Mouse (Mus musculus) heart, embryonic 15.5 days (tissue): ENCODE measurements around the gene Pop5. TPM values are rescaled to one million over a fixed set of nuclear protein-coding genes. Genes with fewer than 3 reads are reported as not detected.

Source experiments
- ATAC-seq: fragments of 200-750 bp; cut with Nextera tagmentation; replicated peaks from 2 replicates; pipeline ENCODE4 v1.8.0; 2017; ENCODE audit warnings: low read depth, moderate TSS enrichment; ENCODE audit not compliant: insufficient number of reproducible peaks, insufficient read depth, low FRiP score
- H3K27ac ChIP-seq: fragments of 300-500 bp; sonication (generic); 2 replicates; pipeline ENCODE4 v1.5.1; 2015; ENCODE audit warnings: mild to moderate bottlenecking, inconsistent platforms
- H3K27me3 ChIP-seq: fragments of 300-500 bp; sonication (generic); 2 replicates; pipeline ENCODE4 v1.6.1; 2015; ENCODE audit warnings: inconsistent platforms
- H3K36me3 ChIP-seq: fragments of 300-500 bp; sonication (generic); 2 replicates; pipeline ENCODE4 v1.6.1; 2015; ENCODE audit warnings: mild to moderate bottlenecking, inconsistent platforms
- H3K4me1 ChIP-seq: fragments of 300-500 bp; sonication (generic); replicated peaks from 2 replicates; pipeline ENCODE4 v1.6.1; 2015; ENCODE audit warnings: inconsistent platforms
- H3K4me2 ChIP-seq: fragments of 300-500 bp; sonication (generic); 2 replicates; pipeline ENCODE4 v1.6.1; 2015; ENCODE audit warnings: inconsistent platforms, mild to moderate bottlenecking, moderate library complexity
- H3K4me3 ChIP-seq: fragments of 300-500 bp; sonication (generic); 2 replicates; pipeline ENCODE4 v1.5.1; 2015; ENCODE audit warnings: mild to moderate bottlenecking, inconsistent platforms
- H3K9ac ChIP-seq: fragments of 300-500 bp; sonication (generic); 2 replicates; pipeline ENCODE4 v1.6.1; 2015; ENCODE audit warnings: mild to moderate bottlenecking, inconsistent platforms
- H3K9me3 ChIP-seq: fragments of 300-500 bp; sonication (generic); replicated peaks from 2 replicates; pipeline ENCODE4 v1.6.1; 2016; ENCODE audit warnings: inconsistent platforms
- WGBS: fragments of 180-500 bp; shearing (Covaris S2); methylation state at CpG from one replicate; pipeline ENCODE4 v1.1.7; 2015; ENCODE audit warnings: mixed read lengths; 5-methylcytosine and 5-hydroxymethylcytosine counted together
- polyA plus RNA-seq: library from polyadenylated mRNA; unstranded; fragments of >200 nt; fragmentation: Nextera tagmentation; extraction: Ambion mirVana; gene quantifications from 2 replicates; pipeline ENCODE4 v1.2.1, GENCODE M21; 2015

Gene Pop5
- polyA plus RNA-seq, result 56.2 and 60.3 TPM in 2 replicates

DNA sequence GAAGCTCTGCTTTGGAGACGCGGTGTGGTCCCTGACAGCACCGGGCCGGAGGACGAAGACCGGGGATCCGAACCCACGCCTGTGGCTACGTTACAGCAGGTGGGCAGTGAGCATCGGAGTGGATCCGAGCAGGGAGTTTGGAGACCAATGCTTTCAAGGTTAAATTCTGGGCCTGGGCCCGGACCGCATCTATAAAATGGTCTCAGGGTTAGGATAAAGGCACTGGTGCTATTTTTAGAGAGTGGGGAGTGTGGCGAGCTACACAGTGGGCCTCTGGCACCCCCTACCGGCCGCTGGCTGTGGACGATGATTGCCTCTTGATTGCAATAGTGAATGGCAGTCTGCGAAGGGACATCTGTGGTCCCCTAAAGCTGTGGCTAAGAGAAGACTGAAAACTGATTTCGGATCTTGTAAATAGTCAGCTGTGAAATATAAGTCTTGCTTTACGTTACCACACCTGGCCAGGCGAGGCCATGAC lies at the start of gene Pop5:
TSS of gene Pop5 (plus strand) at position 51 of the 478 bp plus-strand sequence.
- Histone ChIP-seq H3K36me3 (peaks cover 9% of the 10 kb centered on the region), H3K27ac (peak within 1 kb of the TSS; percentile 26; the same call in 1 of the 2 replicates), H3K4me3 (peak within 1 kb of the TSS; percentile 65), H3K9ac (peak within 1 kb of the TSS; percentile 71), H3K27me3 (peaks cover 6% of the 10 kb centered on the region; the same call in 1 of the 2 replicates), H3K4me2 (peak within 1 kb of the TSS; percentile 94), H3K9me3 (no peaks in the 10 kb centered on the region), H3K4me1 (peaks cover 34% of the 10 kb centered on the region)
- under 1% methylated on average over 21 of the region's 21 CpGs for WGBS
- ATAC-seq, result peak; percentile 69

DNA sequence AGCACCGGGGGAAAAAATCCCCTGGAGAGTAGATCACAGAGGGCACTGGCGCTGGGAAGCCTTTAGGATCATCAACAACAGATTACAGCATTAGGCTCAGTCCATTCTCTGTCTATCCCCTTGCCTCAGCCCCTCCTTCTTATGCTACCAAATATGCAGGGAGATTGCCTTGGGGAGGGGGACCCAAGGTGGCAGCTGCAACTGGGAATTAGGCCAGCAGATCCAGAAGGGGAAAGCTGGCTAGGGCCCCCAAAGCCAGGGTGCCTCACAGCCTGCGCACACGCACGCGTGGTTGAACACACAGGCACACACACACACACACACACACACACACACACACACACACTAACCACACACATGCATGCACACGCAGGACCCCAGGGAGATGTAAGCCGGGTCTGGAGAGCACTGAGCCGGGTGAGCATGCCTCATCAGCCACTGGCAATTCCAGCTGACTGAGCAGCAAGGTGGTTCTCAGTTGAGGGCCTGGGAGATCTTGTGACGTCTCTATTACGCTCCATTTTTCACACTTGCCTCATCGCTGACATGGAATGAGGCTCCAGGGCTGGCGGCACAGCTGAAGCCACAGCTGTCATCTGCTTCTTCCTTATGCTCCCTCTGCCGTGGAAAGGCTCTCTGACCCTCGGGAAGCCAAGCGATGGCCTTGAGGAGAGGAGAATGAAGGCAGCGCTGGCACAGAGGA lies 49.1 kb upstream of the Pop5 start:
- H3K4me3 ChIP-seq, result peak overlapping the region; percentile 3

DNA sequence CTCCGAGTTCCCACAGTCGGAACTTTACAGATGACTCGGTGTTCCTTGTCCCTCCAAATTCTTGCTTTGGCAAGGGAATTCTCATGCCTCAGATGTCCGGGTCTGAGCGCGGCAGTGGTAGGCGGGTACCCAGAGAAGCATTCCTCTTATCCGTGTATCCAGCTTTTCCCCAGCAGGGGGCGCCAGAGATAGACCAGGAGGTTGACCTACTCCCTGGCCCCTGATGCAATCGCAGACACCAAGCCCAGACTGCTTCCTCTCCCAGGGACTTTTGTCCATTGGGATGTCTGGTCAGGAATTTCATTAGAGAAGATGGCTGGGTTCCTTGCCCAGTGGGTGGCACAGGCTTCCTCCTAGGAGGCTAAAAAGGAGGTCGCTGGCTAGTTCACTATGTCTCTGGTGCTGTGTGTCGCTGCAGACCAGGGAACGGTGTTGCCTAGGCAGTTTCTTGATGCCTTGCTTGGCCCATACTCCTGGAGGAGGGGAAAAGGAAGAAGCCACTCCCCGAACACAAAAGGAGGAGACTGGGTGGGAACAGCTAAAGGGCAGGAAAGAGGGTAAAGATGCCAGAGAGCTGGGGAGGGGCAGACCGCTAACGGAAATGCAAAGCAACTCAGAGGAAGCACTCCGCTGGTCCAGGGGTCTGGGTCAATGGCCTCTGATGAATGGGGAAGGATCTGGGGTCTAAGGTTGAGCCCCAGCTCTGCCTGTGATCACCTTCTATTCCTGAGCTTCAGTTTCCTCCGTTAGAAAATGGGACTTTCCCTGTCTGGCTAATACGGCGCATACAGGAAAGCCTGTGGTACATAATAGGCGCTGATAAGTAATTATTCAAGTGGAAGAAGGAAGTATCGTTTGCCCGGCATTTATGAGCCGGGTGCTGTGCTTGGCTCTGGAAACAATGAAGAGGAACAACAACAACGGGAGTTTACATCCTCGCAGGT lies 48.2 kb upstream of the Pop5 start:
- peak overlapping the region; percentile 3 for H3K4me3 ChIP-seq
- peaks cover 41% of the 10 kb centered on the region for H3K4me1 ChIP-seq
- peak; percentile 83 for ATAC-seq
- peak overlapping the region; percentile 40 for H3K4me2 ChIP-seq
- H3K9ac ChIP-seq, result no peak overlapping the region
- peak overlapping the region; percentile 64 for H3K27ac ChIP-seq
- peaks cover 40% of the 10 kb centered on the region for H3K27me3 ChIP-seq
- H3K36me3 ChIP-seq, result no peaks in the 10 kb centered on the region
- WGBS, result 17% methylated on average over 26 of the region's 26 CpGs
- no peaks in the 10 kb centered on the region for H3K9me3 ChIP-seq

More for the DNA sequence above, 49.1 kb upstream of the Pop5 start:
- no peak for ATAC-seq
- H3K4me1 ChIP-seq, result peaks cover 46% of the 10 kb centered on the region
- H3K9me3 ChIP-seq, result no peaks in the 10 kb centered on the region
- H3K27me3 ChIP-seq, result peaks cover 30% of the 10 kb centered on the region
- peak overlapping the region; percentile 40 for H3K4me2 ChIP-seq
- 37% methylated on average over 17 of the region's 17 CpGs for WGBS
- H3K9ac ChIP-seq, result no peak overlapping the region
- no peaks in the 10 kb centered on the region for H3K36me3 ChIP-seq
- H3K27ac ChIP-seq, result no peak overlapping the region

DNA sequence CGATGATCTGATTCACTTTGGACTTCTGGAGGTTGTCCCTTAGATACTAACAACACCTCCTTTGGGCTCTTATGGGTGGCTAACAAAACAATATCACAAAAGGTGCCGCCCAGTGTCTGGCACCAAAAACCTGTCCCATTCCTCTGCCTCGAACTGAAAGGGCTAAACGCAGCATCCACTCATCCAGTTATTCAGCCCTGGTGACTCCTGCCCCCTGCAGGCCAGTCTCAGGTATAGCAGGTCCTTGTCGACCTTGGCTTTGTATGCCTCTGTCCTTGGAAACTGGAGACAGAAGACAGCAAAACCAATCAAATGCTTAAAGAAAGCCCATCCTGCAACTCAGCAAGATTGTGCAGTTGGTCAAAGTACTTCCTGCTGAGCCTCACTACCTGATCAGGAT lies 46.8 kb upstream of the Pop5 start:
- ATAC-seq, result no peak
- Histone ChIP-seq H3K4me3 (no peak overlapping the region), H3K9me3 (no peaks in the 10 kb centered on the region), H3K4me1 (peaks cover 41% of the 10 kb centered on the region), H3K27ac (no peak overlapping the region), H3K36me3 (no peaks in the 10 kb centered on the region), H3K27me3 (peaks cover 53% of the 10 kb centered on the region), H3K4me2 (no peak overlapping the region), H3K9ac (no peak overlapping the region)
- 47% methylated on average over 5 of the region's 5 CpGs for WGBS

DNA sequence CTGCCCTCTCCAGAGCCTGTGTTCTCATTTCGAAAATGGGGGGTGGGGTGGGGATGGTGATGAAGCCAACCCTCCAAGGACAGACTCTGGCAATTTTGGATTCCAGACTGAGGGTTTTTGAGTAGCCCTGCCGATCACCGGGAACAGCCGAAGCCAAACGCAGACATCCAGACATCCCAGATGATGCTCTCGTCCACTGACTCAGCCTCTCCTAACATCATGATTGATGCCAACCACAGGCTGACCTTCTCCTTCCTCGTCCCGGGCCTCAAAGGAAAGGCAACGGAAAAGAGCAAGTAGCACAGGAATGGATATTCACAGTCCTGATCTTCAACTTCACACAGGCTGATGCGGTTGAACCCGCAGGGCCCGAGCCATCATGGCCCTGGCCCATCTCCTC lies 45.6 kb upstream of the Pop5 start:
- Histone ChIP-seq H3K9me3 (no peaks in the 10 kb centered on the region), H3K36me3 (no peaks in the 10 kb centered on the region), H3K9ac (no peak overlapping the region), H3K4me1 (peaks cover 42% of the 10 kb centered on the region), H3K4me2 (no peak overlapping the region), H3K27ac (no peak overlapping the region), H3K27me3 (peaks cover 66% of the 10 kb centered on the region), H3K4me3 (no peak overlapping the region)
- ATAC-seq, result no peak
- WGBS, result 83% methylated on average over 12 of the region's 12 CpGs

DNA sequence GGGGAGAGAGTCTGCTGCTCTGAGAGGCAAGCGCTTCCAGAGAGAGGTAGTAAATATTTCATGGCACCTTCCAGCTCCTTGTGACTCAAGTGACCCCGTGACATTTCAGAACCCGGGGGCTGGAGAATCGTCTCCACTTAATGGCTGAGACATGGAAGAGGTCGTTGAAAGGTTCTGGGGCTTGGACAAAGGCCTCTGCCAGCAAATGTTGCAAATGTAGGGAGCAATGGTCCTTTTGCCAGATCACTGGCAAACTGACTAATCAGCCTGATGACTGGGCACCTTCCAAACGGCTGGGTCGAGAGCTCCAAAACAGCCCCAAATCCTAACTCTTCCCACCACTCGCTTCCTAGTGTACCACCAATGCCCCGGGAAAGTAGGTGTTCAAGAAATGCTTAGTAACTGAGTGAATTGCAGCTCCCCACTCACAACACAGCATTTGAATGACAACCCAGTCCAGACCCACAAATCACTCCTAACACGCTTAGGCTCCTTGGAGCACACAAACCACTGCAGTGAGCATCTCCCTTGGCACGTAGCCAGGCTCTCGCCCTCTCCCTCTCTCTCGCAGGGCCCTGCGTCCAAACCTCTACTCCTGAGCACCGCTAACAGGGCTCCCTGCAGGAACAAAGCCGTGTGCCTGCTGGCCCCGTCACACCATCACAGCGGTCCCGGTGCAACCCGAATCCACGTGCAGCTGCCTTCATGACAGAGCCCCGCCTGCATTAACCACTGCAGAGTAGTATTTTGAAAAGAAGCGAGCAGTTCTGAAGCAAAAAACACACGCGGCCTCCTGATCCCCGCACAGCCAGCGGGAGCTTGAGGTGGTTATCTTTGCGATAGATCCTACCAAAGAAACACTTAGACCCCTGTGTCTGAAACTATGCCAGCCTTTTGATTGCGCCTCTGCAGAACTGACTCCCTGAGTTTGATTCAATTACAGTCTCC lies 43.5 kb upstream of the Pop5 start:
- 0 out of 2 replicates have a peak overlapping the region, but pooled peaks have one; percentile 60 for H3K4me3 ChIP-seq
- H3K36me3 ChIP-seq, result no peaks in the 10 kb centered on the region
- H3K27me3 ChIP-seq, result peaks cover 69% of the 10 kb centered on the region
- no peaks in the 10 kb centered on the region for H3K9me3 ChIP-seq
- no peak for ATAC-seq
- no peak overlapping the region for H3K9ac ChIP-seq
- H3K4me1 ChIP-seq, result peaks cover 32% of the 10 kb centered on the region
- H3K4me2 ChIP-seq, result peak overlapping the region; percentile 100; the same call in 1 of the 2 replicates
- H3K27ac ChIP-seq, result no peak overlapping the region
- WGBS, result 10% methylated on average over 29 of the region's 29 CpGs

DNA sequence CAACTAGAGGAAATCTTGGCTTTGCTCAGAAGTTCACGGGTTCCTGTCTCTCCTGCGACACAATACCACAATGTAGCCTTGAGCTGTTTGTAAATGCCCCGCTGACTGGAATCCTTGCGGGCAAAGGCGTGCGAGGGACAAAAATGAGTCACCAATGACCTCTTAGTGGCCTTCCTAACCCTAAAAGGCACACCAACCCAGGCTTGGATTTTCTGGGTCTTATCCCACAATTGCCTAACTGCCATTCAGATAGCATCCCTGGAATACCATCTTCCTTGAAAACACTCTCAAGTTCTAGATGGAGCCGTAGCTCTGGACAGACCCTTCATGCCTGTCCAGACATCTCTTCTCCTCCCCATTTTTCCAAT lies 42.8 kb upstream of the Pop5 start:
- Histone ChIP-seq H3K9ac (no peak overlapping the region), H3K4me2 (peak overlapping the region; percentile 100), H3K4me3 (peak overlapping the region; percentile 60), H3K27me3 (peaks cover 69% of the 10 kb centered on the region), H3K4me1 (peaks cover 26% of the 10 kb centered on the region), H3K9me3 (no peaks in the 10 kb centered on the region), H3K36me3 (no peaks in the 10 kb centered on the region), H3K27ac (no peak overlapping the region)
- WGBS, result 23% methylated on average over 7 of the region's 7 CpGs
- ATAC-seq, result no peak

DNA sequence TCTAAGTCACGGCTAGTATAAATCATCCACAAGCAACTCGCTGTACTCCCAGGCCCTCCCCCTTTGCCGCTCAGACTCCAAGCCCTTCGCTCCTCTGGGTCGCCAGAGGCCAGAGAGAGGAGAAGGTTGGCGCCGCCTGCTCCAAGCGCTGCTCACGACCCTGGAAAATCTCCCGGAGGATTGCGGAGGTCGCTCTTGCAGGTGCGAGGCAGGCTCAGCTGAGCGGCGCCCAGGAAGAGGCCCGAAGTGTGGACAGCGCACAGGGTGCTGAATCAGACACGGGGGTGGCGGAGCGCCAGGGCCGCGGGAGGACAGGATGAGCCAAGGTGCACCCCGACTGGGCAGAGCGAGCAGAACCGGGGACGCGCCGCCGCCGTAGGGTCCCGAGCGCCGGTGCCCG lies 42.4 kb upstream of the Pop5 start:
- H3K36me3 ChIP-seq, result no peaks in the 10 kb centered on the region
- peak; percentile 47; the same call in 1 of the 2 replicates for ATAC-seq
- H3K4me2 ChIP-seq, result peak overlapping the region; percentile 100
- H3K4me3 ChIP-seq, result peak overlapping the region; percentile 60
- H3K9me3 ChIP-seq, result no peaks in the 10 kb centered on the region
- H3K27ac ChIP-seq, result no peak overlapping the region
- peaks cover 69% of the 10 kb centered on the region for H3K27me3 ChIP-seq
- 1% methylated on average over 25 of the region's 34 CpGs for WGBS
- 0 out of 2 replicates have a peak overlapping the region, but pooled peaks have one; percentile 33 for H3K9ac ChIP-seq
- peaks cover 26% of the 10 kb centered on the region for H3K4me1 ChIP-seq

DNA sequence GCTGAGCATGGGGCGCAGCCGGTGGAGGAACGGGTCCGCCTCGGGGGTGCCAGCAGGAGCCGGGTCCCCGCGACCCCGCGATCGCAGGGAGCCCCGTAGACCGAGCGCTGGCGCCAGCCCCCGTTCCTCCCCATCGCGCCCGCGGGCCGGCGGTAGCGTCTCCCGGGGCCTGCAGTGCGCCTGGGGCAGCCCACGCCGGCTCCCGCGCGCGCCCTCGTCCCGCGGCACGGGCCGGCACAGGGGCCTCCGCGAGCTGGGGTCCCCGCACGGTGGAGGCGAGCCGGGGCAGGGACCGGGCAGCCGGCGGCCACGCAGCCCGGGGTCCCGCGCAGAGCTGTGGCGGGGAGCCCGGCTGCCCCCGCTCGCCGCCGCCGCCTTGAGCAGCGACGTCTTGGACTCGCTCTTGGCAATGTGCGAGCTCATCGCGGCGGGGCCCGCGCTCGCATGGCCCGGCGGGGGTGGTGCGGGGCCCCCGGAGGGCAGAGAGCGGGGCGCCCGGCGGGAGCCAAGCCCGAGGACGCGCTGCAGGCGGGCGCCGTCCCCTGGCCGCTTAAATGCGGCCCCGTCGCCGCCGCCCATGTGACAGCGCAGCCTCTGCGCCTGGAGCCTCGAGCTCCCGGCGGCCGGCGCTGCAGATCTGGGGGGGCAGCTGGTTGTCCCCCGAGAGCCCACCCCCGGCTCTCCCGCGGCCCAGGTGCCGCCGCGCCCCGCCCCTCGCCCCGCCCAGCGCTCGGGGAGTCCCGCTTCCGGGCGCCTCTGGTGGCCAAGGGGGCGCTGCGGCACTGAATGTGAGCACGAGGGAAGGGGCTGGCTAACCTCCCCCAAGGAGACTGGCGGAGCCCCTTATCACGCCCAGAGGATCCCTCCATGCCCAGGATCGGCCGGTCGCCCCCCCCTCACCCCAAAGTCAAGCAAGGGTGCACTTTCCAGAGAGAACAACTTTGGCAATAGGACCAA lies 41.7 kb upstream of the Pop5 start, which contains the start of gene Cabp1:
TSS of gene Cabp1 (minus strand) at position 713 of the 957 bp plus-strand sequence.
- Histone ChIP-seq H3K36me3 (no peaks in the 10 kb centered on the region), H3K4me2 (peak within 1 kb of the TSS; percentile 100), H3K9ac (peak within 1 kb of the TSS; percentile 33; the same call in 1 of the 2 replicates), H3K27ac (no peak within 1 kb of the TSS), H3K9me3 (no peaks in the 10 kb centered on the region), H3K27me3 (peaks cover 67% of the 10 kb centered on the region), H3K4me1 (peaks cover 26% of the 10 kb centered on the region), H3K4me3 (peak within 1 kb of the TSS; percentile 60)
- ATAC-seq, result peak; percentile 32; the same call in 1 of the 2 replicates
- under 1% methylated on average over 58 of the region's 116 CpGs for WGBS
